Mouse (Mus musculus): ENCODE data around the gene Ncaph. TPM values are rescaled to one million over a fixed set of nuclear protein-coding genes. Genes with fewer than 3 reads are reported as not detected.
"Not testable (repeated sequence)": the region's sequence is repeated elsewhere in the genome, so short reads cannot be mapped to it uniquely, and the experiment has no call there.

Gene Ncaph
- polyA plus RNA-seq (2015; fragmentation: Nextera tagmentation; extraction: Ambion mirVana) = 10.2 and 26.5 TPM in 2 replicates

DNA sequence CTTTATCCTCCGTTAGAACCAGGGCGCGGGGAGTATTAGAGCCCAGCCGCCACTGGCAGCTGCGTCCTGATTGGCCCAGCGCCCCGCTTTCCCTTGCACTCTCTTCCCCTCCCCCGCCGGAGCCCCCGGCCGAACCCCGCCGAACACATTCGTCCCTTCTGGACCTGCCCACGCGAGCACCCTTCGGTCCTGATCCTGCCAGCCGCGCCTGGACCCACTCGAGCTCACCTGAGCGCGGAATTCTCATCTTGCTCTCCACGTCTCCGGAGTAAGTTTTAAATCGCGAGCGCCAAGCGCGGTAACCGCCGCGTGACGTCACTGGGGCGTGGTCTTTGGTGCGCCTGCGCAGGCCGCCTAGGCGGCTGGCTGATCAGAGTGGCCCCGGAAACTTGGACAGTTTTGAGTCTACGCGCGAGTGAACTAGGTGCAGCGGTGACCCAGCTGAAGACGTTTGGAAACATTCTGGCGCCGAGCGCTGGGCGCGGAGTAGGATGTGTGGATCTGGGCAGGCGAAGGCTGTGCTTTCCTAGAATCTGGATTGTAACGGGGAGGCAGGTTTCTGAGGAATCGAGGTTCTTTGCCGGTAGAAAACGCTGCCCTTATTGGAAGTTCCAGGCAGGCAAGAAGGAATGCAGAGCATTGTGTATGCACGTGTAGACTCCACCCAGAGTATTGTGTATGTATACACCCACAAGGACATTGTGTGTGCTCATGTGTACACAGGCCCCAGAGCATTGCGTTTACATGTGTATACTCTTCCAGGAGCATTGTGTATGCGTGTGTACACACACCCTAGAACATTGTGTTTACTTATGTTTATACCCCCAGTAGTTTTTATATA lies at the start of gene Ncaph:
Ncaph (minus strand) TSS at position 334 of the 841 bp plus-strand sequence.
- WGBS = 1% methylated on average over 57 of the region's 57 CpGs

DNA sequence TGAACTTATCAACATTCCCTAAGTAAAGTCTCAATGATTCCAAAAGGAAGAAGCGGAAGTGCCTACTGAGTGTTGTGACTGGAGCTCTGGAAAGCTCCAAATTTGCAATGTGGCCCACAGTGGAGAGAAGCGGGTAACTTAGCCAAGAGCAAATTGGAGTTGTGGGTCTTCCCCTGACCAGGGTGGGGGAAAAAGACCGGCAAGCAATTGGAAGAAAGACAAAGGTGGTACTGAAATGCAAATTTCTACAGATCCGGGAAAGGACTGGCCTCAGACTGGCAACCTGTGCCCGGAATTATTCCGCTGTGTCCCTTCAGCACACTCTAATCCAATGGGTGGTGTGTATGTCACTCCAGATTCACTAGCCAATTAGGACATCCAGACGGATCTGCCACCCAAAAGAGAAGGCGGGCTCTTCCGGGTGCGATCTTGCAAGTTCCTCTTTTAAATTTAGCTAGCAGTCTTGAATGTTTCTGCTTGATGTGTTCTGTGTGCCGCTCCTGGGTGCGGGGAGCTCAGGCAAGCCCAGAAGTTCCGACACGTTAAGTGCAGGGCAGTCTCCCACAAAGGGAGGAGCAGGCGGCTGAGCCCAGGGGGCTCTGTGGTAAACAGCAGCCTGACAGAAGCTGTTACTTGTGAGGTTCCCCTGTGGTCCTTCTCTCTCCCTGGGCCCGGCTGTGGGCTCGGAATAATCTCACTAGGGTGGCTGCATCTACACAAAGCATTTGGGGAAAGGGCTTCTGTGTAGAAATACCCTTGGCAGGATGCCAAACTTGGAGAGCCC lies 49.0 kb upstream of the Ncaph start:
- peak overlapping the region; percentile 56 for H3K4me3 ChIP-seq (replicated peaks)
- peaks cover 9% of the 10 kb centered on the region for H3K4me1 ChIP-seq
- peak overlapping the region; percentile 59 for H3K9ac ChIP-seq (replicated peaks)
- peak overlapping the region; percentile 80 for H3K4me2 ChIP-seq
- WGBS = 3% methylated on average over 17 of the region's 17 CpGs
- ATAC-seq (ENCODE audit: low FRiP score) = peak; percentile 100
- peak overlapping the region; percentile 87 for H3K27ac ChIP-seq (replicated peaks)
- no peaks in the 10 kb centered on the region for H3K9me3 ChIP-seq (replicated peaks)
- peaks cover 15% of the 10 kb centered on the region for H3K27me3 ChIP-seq (replicated peaks)
- no peaks in the 10 kb centered on the region for H3K36me3 ChIP-seq

More for the DNA sequence above, at the start of gene Ncaph:
- peak within 1 kb of the TSS; percentile 63 for H3K4me2 ChIP-seq
- peak within 1 kb of the TSS; percentile 84 for H3K27ac ChIP-seq (replicated peaks)
- H3K27me3 ChIP-seq (replicated peaks) = no peaks in the 10 kb centered on the region
- H3K9ac ChIP-seq (replicated peaks) = peak within 1 kb of the TSS; percentile 57
- no peaks in the 10 kb centered on the region for H3K9me3 ChIP-seq (replicated peaks)
- H3K4me3 ChIP-seq (replicated peaks) = peak within 1 kb of the TSS; percentile 68
- H3K4me1 ChIP-seq = peaks cover 28% of the 10 kb centered on the region
- no peaks in the 10 kb centered on the region for H3K36me3 ChIP-seq
- ATAC-seq (ENCODE audit: low FRiP score) = peak; percentile 93

DNA sequence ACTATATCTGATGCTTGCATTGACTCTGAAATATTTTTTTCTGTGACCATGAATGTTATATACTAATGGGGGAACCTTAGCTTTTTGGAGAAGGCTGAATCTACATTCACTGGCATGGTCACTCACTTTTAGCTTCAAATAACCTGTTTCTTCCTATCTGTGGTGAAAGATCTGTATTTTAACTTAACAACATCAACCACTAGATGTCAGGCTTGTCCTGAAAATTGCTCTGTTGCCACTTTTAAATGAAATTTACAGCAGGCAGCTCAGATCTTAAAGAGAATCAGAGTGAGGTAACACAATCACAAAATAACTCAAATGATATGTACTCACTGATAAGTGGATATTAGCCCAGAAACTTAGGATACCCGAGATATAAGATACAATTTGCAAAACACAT lies 32.5 kb upstream of the Ncaph start:
- not testable (repeated sequence) for ATAC-seq (ENCODE audit: low FRiP score); H3K4me1 ChIP-seq; H3K4me3 ChIP-seq (replicated peaks); H3K9me3 ChIP-seq (replicated peaks); H3K27me3 ChIP-seq (replicated peaks); H3K9ac ChIP-seq (replicated peaks); H3K27ac ChIP-seq (replicated peaks); H3K36me3 ChIP-seq; H3K4me2 ChIP-seq
- 7% methylated on average over 1 of the region's 1 CpGs for WGBS

DNA sequence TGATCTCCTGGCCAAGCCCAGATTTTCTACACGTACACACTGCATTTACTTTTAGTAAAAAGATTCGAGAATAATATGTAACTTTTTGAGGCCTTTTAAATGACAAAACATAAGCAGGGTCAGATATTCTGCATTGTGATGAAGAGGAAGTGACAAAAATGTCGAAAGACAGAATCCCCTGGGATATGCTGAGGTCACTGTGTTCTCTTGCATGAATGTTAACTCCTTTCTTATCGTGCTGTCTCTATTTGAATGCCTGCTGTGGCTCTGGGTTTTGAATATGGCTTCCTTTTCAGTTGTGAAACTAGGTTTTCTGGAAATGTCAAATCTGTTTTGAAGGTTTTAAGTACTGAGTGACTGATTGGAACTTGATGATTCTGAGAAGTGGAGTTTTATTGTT lies 31.9 kb upstream of the Ncaph start:
- Histone ChIP-seq H3K4me1 (no peaks in the 10 kb centered on the region), H3K9ac (replicated peaks) (no peak overlapping the region), H3K4me2 (no peak overlapping the region), H3K27me3 (replicated peaks) (no peaks in the 10 kb centered on the region; the same call in 1 of the 2 replicates), H3K9me3 (replicated peaks) (no peaks in the 10 kb centered on the region), H3K4me3 (replicated peaks) (no peak overlapping the region), H3K27ac (replicated peaks) (no peak overlapping the region), H3K36me3 (no peaks in the 10 kb centered on the region)
- ATAC-seq (ENCODE audit: low FRiP score) = no peak
- 67% methylated on average over 4 of the region's 4 CpGs for WGBS

DNA sequence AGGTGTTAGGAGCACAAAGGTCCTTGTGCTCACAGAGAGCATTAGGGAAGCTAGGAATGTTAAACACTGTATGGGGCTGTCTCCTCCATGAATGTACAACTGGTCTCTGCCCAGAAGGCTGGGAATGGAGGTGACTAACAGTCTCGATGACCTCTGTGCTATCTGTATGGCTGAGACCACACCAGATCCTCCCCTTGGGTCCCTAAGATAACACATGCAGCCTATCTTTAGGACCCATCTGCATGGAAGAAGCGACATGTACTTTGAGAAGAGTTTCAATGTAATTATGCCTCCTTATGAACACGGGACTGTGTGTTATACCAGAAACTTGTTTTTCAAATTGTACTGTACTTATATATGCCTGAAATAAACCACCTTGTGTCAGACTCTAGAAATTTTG lies 11.9 kb upstream of the Ncaph start:
- Histone ChIP-seq H3K9me3 (replicated peaks) (no peaks in the 10 kb centered on the region), H3K36me3 (no peaks in the 10 kb centered on the region), H3K4me3 (replicated peaks) (no peak overlapping the region), H3K4me2 (no peak overlapping the region), H3K27ac (replicated peaks) (no peak overlapping the region), H3K9ac (replicated peaks) (no peak overlapping the region), H3K4me1 (peaks cover 20% of the 10 kb centered on the region), H3K27me3 (replicated peaks) (no peaks in the 10 kb centered on the region)
- ATAC-seq (ENCODE audit: low FRiP score) = no peak
- WGBS = 93% methylated on average over 3 of the region's 3 CpGs

DNA sequence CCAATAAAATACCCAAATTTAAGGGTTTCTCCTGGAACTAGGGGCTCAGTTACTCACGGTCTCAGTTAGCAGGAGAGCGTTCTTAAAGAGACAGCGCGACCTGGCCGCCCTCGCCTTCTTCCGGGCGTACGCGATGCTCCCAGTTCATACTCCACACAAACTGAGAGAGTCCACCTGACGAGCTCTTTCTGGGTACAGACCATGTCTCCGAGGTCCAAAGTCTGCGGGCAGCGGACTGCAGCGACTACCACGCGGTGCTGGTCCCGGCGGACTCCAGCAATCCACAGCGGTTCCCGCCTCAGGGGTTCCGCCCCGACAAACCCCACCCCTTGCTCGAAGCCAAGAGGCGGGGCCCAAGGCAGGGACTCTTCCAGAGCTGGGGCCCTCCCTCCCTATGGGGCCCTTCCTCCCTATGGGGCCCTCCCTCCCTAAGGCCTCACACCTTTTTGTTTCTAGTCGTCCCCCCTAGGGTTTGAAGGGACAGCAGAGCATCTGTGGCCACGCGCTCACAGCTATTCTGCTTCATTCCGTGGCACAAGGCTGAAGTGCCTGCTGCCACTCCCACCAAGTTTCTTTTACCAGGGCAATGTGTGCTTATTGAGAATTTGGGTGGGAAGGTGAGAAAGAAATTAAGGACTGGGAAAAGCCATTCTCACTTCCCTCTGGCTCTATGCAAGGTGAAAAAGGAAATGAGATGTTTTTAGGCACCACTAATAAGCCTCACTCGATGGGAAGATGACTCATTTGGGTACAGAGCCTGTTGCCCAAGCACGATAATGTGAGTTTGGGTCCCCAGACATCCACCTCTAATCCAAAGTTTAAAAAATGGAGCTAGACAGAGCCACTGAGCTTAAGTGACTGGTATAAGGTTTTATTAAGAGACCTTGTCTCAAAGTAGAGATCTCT lies 9.7 kb upstream of the Ncaph start, which contains the start of gene Itpripl1:
Itpripl1 (minus strand) TSS at position 285 of the 906 bp plus-strand sequence.
- H3K36me3 ChIP-seq = no peaks in the 10 kb centered on the region
- no peak within 1 kb of the TSS for H3K27ac ChIP-seq (replicated peaks)
- H3K4me1 ChIP-seq = peaks cover 20% of the 10 kb centered on the region
- ATAC-seq (ENCODE audit: low FRiP score) = peak; percentile 87
- 3% methylated on average over 31 of the region's 31 CpGs for WGBS
- H3K9me3 ChIP-seq (replicated peaks) = no peaks in the 10 kb centered on the region
- peak within 1 kb of the TSS; percentile 62 for H3K4me3 ChIP-seq (replicated peaks)
- no peaks in the 10 kb centered on the region for H3K27me3 ChIP-seq (replicated peaks)
- peak within 1 kb of the TSS; percentile 59 for H3K9ac ChIP-seq (replicated peaks)
- peak within 1 kb of the TSS; percentile 95 for H3K4me2 ChIP-seq

DNA sequence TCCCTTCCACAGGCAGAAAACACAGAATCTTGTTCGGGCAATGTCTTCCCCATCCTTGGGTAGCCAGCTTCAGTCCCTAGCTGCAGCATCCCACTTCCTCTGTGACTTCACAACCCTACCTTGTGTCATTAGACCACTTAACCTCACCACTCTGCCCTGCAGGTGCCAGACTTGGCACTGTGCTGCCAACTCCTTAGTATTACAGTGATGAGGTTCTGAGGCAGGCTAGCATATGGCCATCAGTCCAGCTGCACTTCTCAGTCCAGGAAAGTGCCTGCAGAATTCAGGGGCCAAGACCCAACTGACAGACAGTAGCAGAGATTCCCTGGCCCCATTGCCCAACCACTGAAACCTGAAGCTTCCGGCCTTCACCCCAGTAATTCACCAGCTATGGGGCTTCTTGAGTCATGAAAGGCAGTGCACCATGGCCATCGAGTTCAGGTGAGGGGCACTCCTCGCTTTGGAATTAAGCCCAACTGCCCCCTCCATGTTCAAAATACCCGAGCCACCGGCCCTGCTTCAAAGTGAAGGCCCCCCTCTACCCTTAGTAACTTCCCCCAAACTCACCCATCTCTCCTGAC lies 8.9 kb upstream of the Ncaph start:
- Histone ChIP-seq H3K27me3 (replicated peaks) (no peaks in the 10 kb centered on the region), H3K4me1 (peaks cover 20% of the 10 kb centered on the region), H3K9ac (replicated peaks) (peak overlapping the region; percentile 59), H3K36me3 (no peaks in the 10 kb centered on the region), H3K9me3 (replicated peaks) (no peaks in the 10 kb centered on the region), H3K27ac (replicated peaks) (no peak overlapping the region), H3K4me3 (replicated peaks) (peak overlapping the region; percentile 62), H3K4me2 (peak overlapping the region; percentile 95)
- peak; percentile 35; the same call in 1 of the 2 replicates for ATAC-seq (ENCODE audit: low FRiP score)
- WGBS = 14% methylated on average over 6 of the region's 6 CpGs

DNA sequence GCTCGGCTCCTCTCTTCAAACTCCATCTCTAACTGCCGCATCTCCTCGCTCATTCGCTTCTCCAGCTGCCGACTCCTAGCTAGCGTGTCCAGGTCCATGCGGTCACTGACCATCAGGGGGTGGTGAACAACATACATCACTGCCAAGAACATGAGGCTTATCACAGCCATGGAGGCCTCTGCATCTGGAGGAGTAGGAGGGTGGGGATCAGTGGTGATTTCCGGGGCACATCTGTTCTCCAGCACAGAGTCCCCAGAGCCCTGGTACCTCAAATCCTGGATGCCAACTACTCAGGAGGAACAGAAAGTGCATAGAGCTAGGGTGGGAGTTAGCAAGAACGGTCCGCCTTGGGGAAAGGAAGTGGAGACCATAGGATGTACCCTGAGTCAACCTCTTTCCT lies 8.3 kb upstream of the Ncaph start:
- WGBS = 87% methylated on average over 10 of the region's 10 CpGs
- H3K4me3 ChIP-seq (replicated peaks) = no peak overlapping the region; the same call in 1 of the 2 replicates

DNA sequence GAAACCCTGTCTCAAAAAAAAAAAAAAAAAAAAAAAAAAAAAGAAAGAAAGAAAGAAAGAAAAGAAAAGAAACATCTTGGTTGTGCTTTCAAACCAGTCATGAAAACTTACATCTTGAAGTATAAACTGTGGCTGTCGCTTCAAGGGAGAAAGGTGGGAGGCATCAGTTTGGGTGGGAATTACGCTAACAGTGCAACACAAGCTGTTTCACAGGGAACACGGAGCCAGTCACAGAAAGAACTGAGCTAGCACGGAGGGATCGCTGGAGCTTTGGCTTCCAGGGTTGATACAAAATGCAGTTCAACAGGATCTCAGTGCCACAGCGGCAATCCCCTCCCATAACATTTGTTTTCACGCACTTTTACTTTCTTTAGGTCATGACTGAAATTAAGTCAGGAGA lies 6.3 kb upstream of the Ncaph start:
- no peak overlapping the region for H3K27ac ChIP-seq (replicated peaks)
- 98% methylated on average over 7 of the region's 7 CpGs for WGBS
- H3K27me3 ChIP-seq (replicated peaks) = no peaks in the 10 kb centered on the region
- H3K4me2 ChIP-seq = no peak overlapping the region
- no peaks in the 10 kb centered on the region for H3K36me3 ChIP-seq
- no peak overlapping the region for H3K4me3 ChIP-seq (replicated peaks)
- ATAC-seq (ENCODE audit: low FRiP score) = no peak
- peaks cover 28% of the 10 kb centered on the region for H3K4me1 ChIP-seq
- H3K9me3 ChIP-seq (replicated peaks) = no peaks in the 10 kb centered on the region
- no peak overlapping the region for H3K9ac ChIP-seq (replicated peaks)

More for the DNA sequence above, 8.3 kb upstream of the Ncaph start:
- no peaks in the 10 kb centered on the region for H3K27me3 ChIP-seq (replicated peaks)
- H3K9ac ChIP-seq (replicated peaks) = no peak overlapping the region
- peak overlapping the region; percentile 95 for H3K4me2 ChIP-seq
- H3K27ac ChIP-seq (replicated peaks) = no peak overlapping the region
- no peaks in the 10 kb centered on the region for H3K36me3 ChIP-seq
- ATAC-seq (ENCODE audit: low FRiP score) = no peak
- H3K4me1 ChIP-seq = peaks cover 22% of the 10 kb centered on the region
- no peaks in the 10 kb centered on the region for H3K9me3 ChIP-seq (replicated peaks)

DNA sequence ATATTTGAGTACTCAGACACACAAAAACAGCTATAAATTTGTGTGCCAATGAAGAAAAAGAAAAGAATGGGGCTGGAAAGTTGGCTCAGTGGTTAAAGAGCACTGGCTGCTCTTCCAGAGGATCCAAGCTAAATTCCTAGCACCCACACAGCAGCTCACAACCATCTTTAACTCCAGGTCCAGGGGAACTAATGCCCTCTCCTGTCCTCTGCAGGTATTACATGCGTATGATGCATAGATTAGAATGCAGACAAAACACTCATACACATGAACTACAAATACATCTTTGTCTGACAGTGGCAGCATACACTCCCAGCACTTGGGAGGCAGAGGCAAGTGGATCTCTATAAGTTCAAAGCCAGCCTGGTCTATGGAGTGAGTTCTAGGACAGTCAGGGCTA lies 5.9 kb upstream of the Ncaph start:
- Histone ChIP-seq H3K4me1 (peaks cover 31% of the 10 kb centered on the region), H3K4me3 (replicated peaks) (no peak overlapping the region), H3K9ac (replicated peaks) (no peak overlapping the region), H3K9me3 (replicated peaks) (no peaks in the 10 kb centered on the region), H3K27ac (replicated peaks) (no peak overlapping the region), H3K4me2 (no peak overlapping the region), H3K36me3 (no peaks in the 10 kb centered on the region), H3K27me3 (replicated peaks) (no peaks in the 10 kb centered on the region)
- WGBS = 91% methylated on average over 1 of the region's 1 CpGs
- ATAC-seq (ENCODE audit: low FRiP score) = no peak

DNA sequence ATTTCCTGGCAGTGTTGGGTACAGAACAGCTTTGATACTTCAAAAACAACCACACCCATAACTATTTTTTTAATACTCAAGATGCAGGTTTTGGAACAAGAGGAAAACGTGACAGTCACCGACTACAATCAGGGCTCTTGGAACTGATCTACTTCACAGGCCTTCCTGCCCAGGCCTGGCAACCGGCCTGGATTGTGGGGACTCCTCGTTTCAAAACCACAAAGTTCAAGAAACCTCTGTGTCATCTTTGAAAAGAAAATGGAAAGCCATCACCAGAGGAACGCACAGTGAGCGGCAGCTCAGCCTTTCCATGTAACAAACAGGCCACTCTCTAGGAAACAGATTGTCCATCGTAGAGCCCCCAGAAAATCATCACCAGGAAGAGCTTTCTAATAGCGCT lies 5.3 kb upstream of the Ncaph start:
- 91% methylated on average over 8 of the region's 8 CpGs for WGBS
- no peaks in the 10 kb centered on the region for H3K9me3 ChIP-seq (replicated peaks)
- H3K27ac ChIP-seq (replicated peaks) = no peak overlapping the region
- no peak overlapping the region for H3K4me3 ChIP-seq (replicated peaks)
- no peak for ATAC-seq (ENCODE audit: low FRiP score)
- no peaks in the 10 kb centered on the region for H3K27me3 ChIP-seq (replicated peaks)
- H3K9ac ChIP-seq (replicated peaks) = no peak overlapping the region
- no peak overlapping the region for H3K4me2 ChIP-seq
- H3K4me1 ChIP-seq = peaks cover 36% of the 10 kb centered on the region
- no peaks in the 10 kb centered on the region for H3K36me3 ChIP-seq
